Mouse (Mus musculus) CH12F3 (cell line): ENCODE results near the gene Cyp39a1.

Experiments used
- in situ Hi-C: fragments of 300-500 bp; cut with MboI; formaldehyde crosslinking; loops from 2 replicates; pipeline ENCODE4 v1.14.3; 2020; ENCODE audit warnings: low sequenced_read_pairs

Cyp39a1 gene

GRCm38 (mm10) chr17:43677317-43677716 is 10.1 kb downstream of the Cyp39a1 start:
- in situ Hi-C loops, result no loop called here

- in situ Hi-C loops, result no loop called here
Measured at GRCm38 (mm10) chr17:43684086-43684485, 16.9 kb downstream of the Cyp39a1 start.

GRCm38 (mm10) chr17:43684638-43685037 is 17.4 kb downstream of the Cyp39a1 start:
- in situ Hi-C loops, result no loop called here

- in situ Hi-C loops, result no loop called here
Measured at GRCm38 (mm10) chr17:43689591-43689990, 22.4 kb downstream of the Cyp39a1 start.

GRCm38 (mm10) chr17:43698997-43699649 is 31.9 kb downstream of the Cyp39a1 start:
- in situ Hi-C loops, result no loop called here

GRCm38 (mm10) chr17:43701060-43701459 is 33.8 kb downstream of the Cyp39a1 start:
- in situ Hi-C loops, result no loop called here

- in situ Hi-C loops, result no loop called here
Measured at GRCm38 (mm10) chr17:43704216-43704930, 37.1 kb downstream of the Cyp39a1 start.

GRCm38 (mm10) chr17:43706749-43707148 is 39.5 kb downstream of the Cyp39a1 start:
- in situ Hi-C loops, result no loop called here

GRCm38 (mm10) chr17:43707254-43707653 is 40.0 kb downstream of the Cyp39a1 start:
- in situ Hi-C loops, result no loop called here

- in situ Hi-C loops, result no loop called here
Measured at GRCm38 (mm10) chr17:43711557-43712352, 44.5 kb downstream of the Cyp39a1 start.

GRCm38 (mm10) chr17:43714191-43714590 is 47.0 kb downstream of the Cyp39a1 start:
- in situ Hi-C loops, result no loop called here

- in situ Hi-C loops, result no loop called here
Measured at GRCm38 (mm10) chr17:43716601-43717000, 49.4 kb downstream of the Cyp39a1 start.

- in situ Hi-C loops, result no loop called here
Measured at GRCm38 (mm10) chr17:43719401-43719800, 52.2 kb downstream of the Cyp39a1 start.

- in situ Hi-C loops, result no loop called here
Measured at GRCm38 (mm10) chr17:43724480-43724879, 57.3 kb downstream of the Cyp39a1 start.

GRCm38 (mm10) chr17:43731327-43731726 is 64.1 kb downstream of the Cyp39a1 start:
- in situ Hi-C loops, result no loop called here

GRCm38 (mm10) chr17:43731976-43732375 is 64.8 kb downstream of the Cyp39a1 start:
- in situ Hi-C loops, result no loop called here

GRCm38 (mm10) chr17:43734252-43734651 is 67.0 kb downstream of the Cyp39a1 start:
- in situ Hi-C loops, result no loop called here

GRCm38 (mm10) chr17:43743933-43744332 is 76.7 kb downstream of the Cyp39a1 start:
- in situ Hi-C loops, result no loop called here

- in situ Hi-C loops, result no loop called here
Measured at GRCm38 (mm10) chr17:43744425-43744824, 77.2 kb downstream of the Cyp39a1 start.

GRCm38 (mm10) chr17:43751146-43751545 is 83.9 kb downstream of the Cyp39a1 start:
- in situ Hi-C loops, result no loop called here

GRCm38 (mm10) chr17:43752811-43753210 is 85.6 kb downstream of the Cyp39a1 start:
- in situ Hi-C loops, result no loop called here

- in situ Hi-C loops, result no loop called here
Measured at GRCm38 (mm10) chr17:43754687-43755086, 87.5 kb downstream of the Cyp39a1 start.
